Mouse (Mus musculus) heart, adult 2 months (tissue): Measurements from ENCODE around the gene Vipr1. TPM values are rescaled to one million over a fixed set of nuclear protein-coding genes. Genes with fewer than 3 reads are reported as not detected.

ENCODE experiments used
- DNase-seq, 2 experiments: peaks; one replicate each; pipeline ENCODE4 v3.0.0; 2021
- H3K27ac ChIP-seq: fragments of 200-600 bp; 2 replicates; pipeline ENCODE4 v1.8.1; 2022
- H3K27me3 ChIP-seq: fragments of 200-500 bp; 2 replicates; pipeline ENCODE4 v1.6.1; 2012; ENCODE audit warnings: mild to moderate bottlenecking, low read length, inconsistent platforms, mixed read lengths; ENCODE audit not compliant: control insufficient read depth, insufficient read depth
- H3K36me3 ChIP-seq: fragments of 200-500 bp; 2 replicates; pipeline ENCODE4 v1.6.1; 2012; ENCODE audit warnings: low read length, inconsistent platforms; ENCODE audit not compliant: control insufficient read depth, insufficient read depth
- H3K4me1 ChIP-seq: fragments of 200-500 bp; 2 replicates; pipeline ENCODE4 v1.6.1; 2011; ENCODE audit warnings: low read length; ENCODE audit not compliant: control insufficient read depth, insufficient read depth
- H3K4me3 ChIP-seq: fragments of 200-600 bp; 2 replicates; pipeline ENCODE4 v1.8.1; 2022
- H3K79me2 ChIP-seq: fragments of 200-500 bp; replicated peaks from 2 replicates; pipeline ENCODE4 v1.6.1; 2012; ENCODE audit warnings: mild to moderate bottlenecking, inconsistent platforms, low read length, moderate library complexity, mixed read lengths; ENCODE audit not compliant: control insufficient read depth, insufficient read depth
- H3K9ac ChIP-seq: fragments of 200-500 bp; 2 replicates; pipeline ENCODE4 v1.6.1; 2012; ENCODE audit warnings: low read depth, mild to moderate bottlenecking, control low read depth, inconsistent platforms, low read length, mixed read lengths
- CTCF ChIP-seq: fragments of 200-600 bp; IDR thresholded peaks from 2 replicates; pipeline ENCODE4 v1.8.1; 2022; ENCODE audit warnings: antibody characterized with exemption, mild to moderate bottlenecking, moderate library complexity
- EP300 ChIP-seq: fragments of 200-500 bp; IDR thresholded peaks from 2 replicates; pipeline ENCODE4 v1.6.1; 2011; ENCODE audit warnings: low read depth, low read length, control low read depth; ENCODE audit not compliant: insufficient read depth
- POLR2A ChIP-seq: fragments of 200-500 bp; IDR thresholded peaks from 2 replicates; pipeline ENCODE4 v1.6.1; 2011; ENCODE audit warnings: mild to moderate bottlenecking, low read depth, low read length, control low read depth; ENCODE audit not compliant: insufficient read depth
- WGBS: fragments of 180-500 bp; shearing (Covaris S2); methylation state at CpG from one replicate; pipeline ENCODE4 v1.1.7; 2018; 5-methylcytosine and 5-hydroxymethylcytosine counted together
- intact Hi-C: fragments of 180-260 bp; cut with DNase I; formaldehyde crosslinking; loops from one replicate; pipeline ENCODE4 v1.15.1; 2025
- polyA plus RNA-seq: library from polyadenylated mRNA; depleted of rRNA; stranded (reverse); fragments of >200 nt; gene quantifications from 2 replicates; pipeline ENCODE4 v1.2.3, GENCODE M21; 2012
- total RNA-seq, 2 experiments: library from RNA; stranded (reverse); gene quantifications; 2 replicates each; pipeline ENCODE4 v1.2.3; 2021

The Vipr1 gene
- total and polyA plus RNA-seq, 3 experiments, result 0.45 to 1.4 (median 1.2) TPM

DNA sequence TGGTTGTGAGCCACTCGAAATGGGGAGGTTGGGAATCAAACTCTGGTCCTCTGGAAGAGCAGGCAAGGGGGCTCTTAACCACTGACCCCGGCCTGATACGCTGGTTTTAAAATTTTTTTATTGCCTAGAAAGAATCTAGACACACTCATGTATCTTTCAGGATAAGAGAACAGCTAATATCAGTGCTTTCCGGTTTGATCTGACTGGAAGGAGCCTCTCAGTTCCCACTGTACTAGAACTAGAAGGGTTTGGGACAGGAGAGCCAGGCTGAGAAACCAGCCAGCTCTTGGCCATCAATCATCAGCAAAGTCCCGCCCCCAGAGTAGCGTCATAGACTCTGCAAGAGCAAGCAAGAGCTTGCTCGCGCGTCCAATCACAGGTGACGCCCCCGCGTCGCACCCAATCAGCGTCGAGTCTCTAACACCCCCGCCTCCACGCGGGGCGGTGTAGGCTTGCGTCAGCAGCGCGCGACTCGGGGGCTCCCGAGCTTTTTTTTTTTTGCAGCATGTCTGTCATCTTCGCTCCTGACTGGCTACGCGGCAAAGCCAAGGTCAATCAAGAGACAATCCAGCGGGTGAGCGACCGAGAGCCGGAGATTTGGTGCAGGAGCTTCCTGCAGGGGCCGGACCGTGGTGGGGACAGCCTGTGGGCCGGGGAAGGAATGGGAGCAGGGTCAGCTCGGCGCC is 67.5 kb downstream of the Vipr1 start, which contains the start of gene Ss18l2:
Gene Ss18l2, plus strand, starts transcription at position 432 of the 686 bp plus-strand sequence.
- TF ChIP-seq CTCF (no peak), POLR2A (peak; percentile 61), EP300 (0 out of 2 replicates have a peak, but pooled peaks have one; percentile 6)
- peaks cover 3% of the 10 kb centered on the region for H3K36me3 ChIP-seq
- intact Hi-C loops, result no loop called here
- peak within 1 kb of the TSS; percentile 94 for H3K9ac ChIP-seq
- no peaks in the 10 kb centered on the region for H3K27me3 ChIP-seq
- DNase-seq, result peak; percentile 97
- no peaks in the 10 kb centered on the region; the same call in none of the 2 replicates for H3K4me1 ChIP-seq
- peak within 1 kb of the TSS; percentile 95 for H3K27ac ChIP-seq
- no peaks in the 10 kb centered on the region; the same call in 1 of the 2 replicates for H3K79me2 ChIP-seq
- H3K4me3 ChIP-seq, result peak within 1 kb of the TSS; percentile 81
- 4% methylated on average over 37 of the region's 37 CpGs for WGBS

DNA sequence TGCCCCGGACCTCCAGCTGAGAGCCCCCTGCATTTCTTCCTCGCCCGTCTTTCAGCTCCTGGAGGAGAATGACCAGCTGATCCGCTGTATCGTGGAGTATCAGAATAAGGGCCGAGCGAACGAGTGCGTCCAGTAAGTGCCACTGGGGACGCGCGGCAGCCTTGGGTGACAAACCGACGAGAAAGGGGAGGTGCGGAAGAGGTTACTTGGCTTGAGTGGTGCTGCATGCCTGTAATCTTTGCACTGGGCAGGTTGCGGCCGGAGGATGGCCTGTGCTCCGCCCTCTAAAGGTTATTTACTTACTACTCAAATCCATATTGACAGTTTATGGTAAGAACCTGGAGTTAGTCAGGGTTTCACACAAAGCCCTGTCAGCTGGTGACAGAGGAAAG is 68.1 kb downstream of the Vipr1 start:
- intact Hi-C loops, result no loop called here
- Histone ChIP-seq H3K4me1 (no peaks in the 10 kb centered on the region; the same call in 1 of the 2 replicates), H3K27ac (peak overlapping the region; percentile 95), H3K79me2 (no peaks in the 10 kb centered on the region; the same call in 1 of the 2 replicates), H3K4me3 (peak overlapping the region; percentile 81), H3K36me3 (peaks cover 3% of the 10 kb centered on the region), H3K9ac (peak overlapping the region; percentile 94), H3K27me3 (no peaks in the 10 kb centered on the region)
- no peak for TF ChIP-seq POLR2A
- no peak for TF ChIP-seq EP300
- TF ChIP-seq CTCF, result no peak
- DNase-seq, result no peak
- WGBS, result under 1% methylated on average over 18 of the region's 18 CpGs

DNA sequence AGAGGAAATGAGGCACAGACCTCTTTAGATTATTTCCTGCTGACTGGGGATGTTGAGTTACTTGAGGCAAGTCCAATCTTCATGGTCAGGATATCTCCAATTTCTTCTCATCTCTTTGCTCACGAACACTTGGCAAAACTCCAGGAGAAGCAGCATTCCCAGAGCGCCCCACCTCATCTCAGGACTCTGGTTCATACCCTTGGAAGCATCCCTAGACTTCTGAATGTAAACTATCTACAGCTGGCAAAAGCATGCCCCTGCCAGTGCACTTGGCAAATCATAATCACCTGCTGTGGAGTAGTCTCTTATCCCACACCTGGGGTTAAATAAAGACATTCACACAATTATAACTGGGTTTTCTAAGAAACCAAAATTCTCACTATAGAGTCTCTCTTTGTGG is 74.5 kb downstream of the Vipr1 start:
- Histone ChIP-seq H3K79me2 (no peaks in the 10 kb centered on the region), H3K27ac (no peak overlapping the region), H3K4me3 (no peak overlapping the region), H3K9ac (no peak overlapping the region), H3K36me3 (peaks cover 4% of the 10 kb centered on the region), H3K4me1 (peaks cover 6% of the 10 kb centered on the region), H3K27me3 (no peaks in the 10 kb centered on the region)
- intact Hi-C loops, result no loop called here
- DNase-seq, result no peak
- WGBS, result 59% methylated on average over 2 of the region's 2 CpGs
- TF ChIP-seq CTCF (no peak), EP300 (no peak), POLR2A (no peak)

DNA sequence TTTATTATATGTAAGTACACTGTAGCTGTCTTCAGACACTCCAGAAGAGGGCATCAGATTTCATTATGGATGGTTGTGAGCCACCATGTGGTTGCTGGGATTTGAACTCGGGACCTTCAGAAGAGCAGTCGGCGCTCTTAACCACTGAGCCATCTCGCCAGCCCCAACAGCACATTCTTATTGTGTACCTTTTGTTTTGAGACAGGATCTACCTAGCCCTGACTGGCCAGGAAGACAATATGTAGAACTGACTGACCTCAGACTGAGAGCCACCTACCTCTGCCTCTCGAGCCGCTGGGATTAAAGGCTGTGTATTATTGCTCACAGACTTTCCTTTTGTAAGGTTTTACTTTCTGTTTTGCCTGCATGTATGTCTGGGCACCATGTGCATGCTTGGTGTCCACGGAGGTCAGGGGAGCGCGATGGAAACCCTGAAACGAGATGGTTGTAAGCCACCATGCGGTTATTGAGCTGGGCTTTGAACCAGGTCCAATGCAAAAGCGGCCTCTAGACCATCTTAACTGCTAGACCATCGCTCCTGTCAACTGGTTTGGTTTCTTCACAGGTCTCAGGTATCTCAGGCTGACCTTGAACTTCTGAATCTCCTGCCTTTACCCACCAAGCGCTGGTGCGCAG is 75.7 kb downstream of the Vipr1 start:
- H3K27me3 ChIP-seq, result no peaks in the 10 kb centered on the region
- peaks cover 6% of the 10 kb centered on the region for H3K4me1 ChIP-seq
- peak overlapping the region; percentile 76 for H3K9ac ChIP-seq
- peak overlapping the region; percentile 95 for H3K27ac ChIP-seq
- TF ChIP-seq POLR2A (no peak), EP300 (no peak), CTCF (no peak)
- H3K79me2 ChIP-seq, result no peaks in the 10 kb centered on the region
- WGBS, result 65% methylated on average over 15 of the region's 15 CpGs
- intact Hi-C loops, result no loop called here
- peaks cover 4% of the 10 kb centered on the region for H3K36me3 ChIP-seq
- peak overlapping the region; percentile 67 for H3K4me3 ChIP-seq
- DNase-seq, result no peak

DNA sequence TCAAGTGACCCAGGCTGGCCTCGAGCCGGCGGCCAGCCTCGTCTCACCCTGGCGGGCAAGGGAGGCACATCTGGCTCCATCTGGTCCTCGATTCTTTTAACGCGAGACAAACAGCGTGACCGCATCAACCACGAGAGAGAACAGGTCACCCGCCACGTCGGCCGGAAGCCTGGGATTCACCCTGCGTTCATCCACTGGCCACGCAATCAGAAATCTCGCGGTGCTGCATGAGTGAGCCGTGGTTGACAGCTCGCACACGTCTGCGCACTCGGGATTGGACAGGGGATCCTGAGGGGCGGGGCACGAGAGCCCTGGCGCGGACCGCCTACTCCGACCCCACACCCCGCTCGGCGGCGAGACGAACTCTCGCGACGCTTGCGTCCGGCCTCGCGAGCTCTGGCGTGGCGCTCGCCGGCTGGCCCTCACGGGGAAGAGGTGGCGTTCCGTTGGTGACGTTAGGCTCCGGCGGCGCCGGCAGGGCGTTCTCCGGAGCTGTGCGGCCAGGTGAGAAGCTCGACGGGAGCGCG is 76.3 kb downstream of the Vipr1 start, which contains the start of gene Nktr:
Gene Nktr, plus strand, starts transcription at position 378 of the 527 bp plus-strand sequence.
- intact Hi-C loops, result no loop called here
- DNase-seq, result peak; percentile 98 to 99

More for the DNA sequence above, 76.3 kb downstream of the Vipr1 start, which contains the start of gene Nktr:
- H3K9ac ChIP-seq, result peak within 1 kb of the TSS; percentile 88
- peaks cover 6% of the 10 kb centered on the region for H3K36me3 ChIP-seq
- WGBS, result 1% methylated on average over 55 of the region's 61 CpGs
- peak within 1 kb of the TSS; percentile 67 for H3K4me3 ChIP-seq
- H3K27me3 ChIP-seq, result no peaks in the 10 kb centered on the region
- no peaks in the 10 kb centered on the region for H3K79me2 ChIP-seq
- peak within 1 kb of the TSS; percentile 95 for H3K27ac ChIP-seq
- TF ChIP-seq CTCF (peak; percentile 47), POLR2A (peak; percentile 94), EP300 (peak; percentile 70; the same call in 1 of the 2 replicates)
- H3K4me1 ChIP-seq, result peaks cover 6% of the 10 kb centered on the region
